ENCODE assay signal across 27 mouse cellular contexts in genomic region chr1:151259061-151259460, GRCm38 (mm10). TPM values are rescaled to one million over a fixed set of nuclear protein-coding genes. Genes with fewer than 3 reads are reported as not detected.
DNase-seq lines count a peak whose midpoint lies in the region; ATAC-seq and TF ChIP-seq lines count a peak whose summit lies in the region.
"Had no signal": no experiment of that assay in that cellular context is flagged by ENCODE, and none has a peak within 500 bp of the region (broad histone marks: within the 10 kb centered on the region; RNA-seq: fewer than 3 reads in every experiment).

No protein-coding gene starts in this region.

- H3K27me3 ChIP-seq in lung, postnatal 0 days (replicated peaks; ENCODE audit: insufficient read depth, low read length): no peaks in the 10 kb centered on the region
- H3K27me3 ChIP-seq in MEL (ENCODE audit: control insufficient read depth in 1 of 2, insufficient read depth in 2 of 2, low read length in 2 of 2): no peaks in the 10 kb centered on the region; a peak in 1 of 4 replicates
- no peaks in the 10 kb centered on the region for H3K27me3 ChIP-seq in stomach, postnatal 0 days (ENCODE audit: control insufficient read depth, insufficient read depth, low read length)
- H3K27me3 ChIP-seq: embryonic facial prominence, embryonic 15.5 days; forebrain, embryonic 15.5 days; heart, embryonic 15.5 days; hindbrain, embryonic 13.5 days had no signal

- TF ChIP-seq POLR2A in MEL (IDR thresholded peaks at IDR 0.05; ENCODE audit: control insufficient read depth in 1 of 2, insufficient read depth in 1 of 2, low read depth in 1 of 2, low read length in 2 of 2, poor library complexity in 1 of 2): no peak

- no peak for DNase-seq in frontal cortex, postnatal 10 days (ENCODE audit: low spot score in 2 of 2)
- peak; percentile 51 for DNase-seq in lung, postnatal 0 days (ENCODE audit: low spot score)
- no peak for DNase-seq in lung, postnatal 14 days
- DNase-seq in MEL (ENCODE audit: low read depth, low spot score): peak; percentile 20
- peak; percentile 19 for DNase-seq in stomach, postnatal 0 days (ENCODE audit: low spot score)
- no peak for DNase-seq in right cerebral cortex, postnatal 36 days (ENCODE audit: low spot score in 2 of 2)
- no peak for DNase-seq in adrenal gland, adult (ENCODE audit: inconsistent age in 2 of 2, low spot score in 1 of 2)
- DNase-seq: adrenal gland, postnatal 25 days; cerebellum, adult 2 months; cerebellum, postnatal 10 days; gastrocnemius, adult 2 months; gastrocnemius, postnatal 25 days; heart, postnatal 14 days had no signal

- H3K9ac ChIP-seq in lung, postnatal 0 days (replicated peaks; ENCODE audit: low read depth): no peak overlapping the region
- no peak overlapping the region for H3K9ac ChIP-seq in MEL (ENCODE audit: control insufficient read depth, low read depth, low read length, poor library complexity, severe bottlenecking)
- H3K9ac ChIP-seq in stomach, postnatal 0 days (ENCODE audit: low read length): no peak overlapping the region
- H3K9ac ChIP-seq: embryonic facial prominence, embryonic 15.5 days; forebrain, embryonic 15.5 days; heart, embryonic 15.5 days; hindbrain, embryonic 13.5 days had no signal

- H3K36me3 ChIP-seq in lung, postnatal 0 days (ENCODE audit: insufficient read depth, low read length): no peaks in the 10 kb centered on the region
- H3K36me3 ChIP-seq in MEL (ENCODE audit: control insufficient read depth in 1 of 2, insufficient read depth in 2 of 2, low read length in 2 of 2): peaks cover 0 to 5% of the 10 kb centered on the region in 2 experiments; a peak in 1 of 4 replicates
- no peaks in the 10 kb centered on the region for H3K36me3 ChIP-seq in stomach, postnatal 0 days (ENCODE audit: control insufficient read depth, insufficient read depth, low read length)
- H3K36me3 ChIP-seq: embryonic facial prominence, embryonic 15.5 days; forebrain, embryonic 15.5 days; G1E; heart, embryonic 15.5 days; hindbrain, embryonic 13.5 days had no signal

- no peak for TF ChIP-seq CTCF in lung, postnatal 0 days (IDR thresholded peaks at IDR 0.05)
- TF ChIP-seq CTCF in MEL (IDR thresholded peaks at IDR 0.05 in 2 of 3, conservative IDR thresholded peaks at IDR 0.05 in 1 of 3; ENCODE audit: control insufficient read depth in 1 of 3, insufficient read depth in 1 of 3, low read depth in 2 of 3, low read length in 3 of 3, poor library complexity in 1 of 3, severe bottlenecking in 1 of 3): no peak
- TF ChIP-seq CTCF in stomach, postnatal 0 days (IDR thresholded peaks at IDR 0.05; ENCODE audit: low read depth): no peak

- 43% methylated on average over 8 of the region's 8 CpGs for WGBS in lung, postnatal 0 days
- WGBS in stomach, postnatal 0 days: 57% methylated on average over 8 of the region's 8 CpGs

- H3K4me3 ChIP-seq in lung, postnatal 0 days (ENCODE audit: low read depth, low read length): no peak overlapping the region
- H3K4me3 ChIP-seq in MEL (ENCODE audit: control insufficient read depth in 1 of 2, insufficient read depth in 1 of 2, low read depth in 2 of 2, low read length in 2 of 2): peak overlapping the region; percentile 31 to 52
- no peak overlapping the region for H3K4me3 ChIP-seq in stomach, postnatal 0 days (ENCODE audit: low read depth, low read length)
- H3K4me3 ChIP-seq: embryonic facial prominence, embryonic 15.5 days; erythroblast, embryonic 14.5 days; forebrain, embryonic 15.5 days; gastrocnemius, adult 2 months; heart, embryonic 15.5 days; hindbrain, embryonic 13.5 days had no signal

- no peaks in the 10 kb centered on the region for H3K9me3 ChIP-seq in lung, postnatal 0 days (ENCODE audit: low read length)
- H3K9me3 ChIP-seq in MEL (replicated peaks; ENCODE audit: insufficient read depth, low read length): no peaks in the 10 kb centered on the region
- H3K9me3 ChIP-seq in stomach, postnatal 0 days (ENCODE audit: control insufficient read depth, low read length): no peaks in the 10 kb centered on the region
- H3K9me3 ChIP-seq: embryonic facial prominence, embryonic 15.5 days; forebrain, embryonic 15.5 days; G1E; heart, embryonic 15.5 days; hindbrain, embryonic 13.5 days had no signal

- no peak for TF ChIP-seq RAD21 in MEL (IDR thresholded peaks at IDR 0.05; ENCODE audit: low read depth, low read length)

- no peaks in the 10 kb centered on the region for H3K79me2 ChIP-seq in MEL (ENCODE audit: control insufficient read depth, insufficient read depth, low read length, poor library complexity)

- no peak overlapping the region for H3K4me2 ChIP-seq in lung, postnatal 0 days (replicated peaks; ENCODE audit: low read depth, low read length)
- peak overlapping the region; percentile 17; the same call in 1 of the 2 replicates for H3K4me2 ChIP-seq in stomach, postnatal 0 days (replicated peaks; ENCODE audit: low read depth)
- H3K4me2 ChIP-seq: embryonic facial prominence, embryonic 15.5 days; forebrain, embryonic 15.5 days; heart, embryonic 15.5 days; hindbrain, embryonic 13.5 days had no signal

- ATAC-seq in frontal cortex, adult (ENCODE audit: low TSS enrichment): peak; percentile 56
- ATAC-seq in lung, postnatal 0 days: peak; percentile 73
- ATAC-seq in stomach, postnatal 0 days (ENCODE audit: low FRiP score, low TSS enrichment): no peak
- ATAC-seq: activated CD4-positive, CD25-positive, alpha-beta regulatory T cell, adult 4 months; forebrain, embryonic 15.5 days; hindbrain, postnatal 0 days had no signal

- H3K4me1 ChIP-seq in lung, postnatal 0 days (ENCODE audit: insufficient read depth, low read depth, low read length): no peaks in the 10 kb centered on the region
- H3K4me1 ChIP-seq in MEL (ENCODE audit: control insufficient read depth in 1 of 2, insufficient read depth in 2 of 2, low read length in 2 of 2): peaks cover 2 to 15% of the 10 kb centered on the region in 2 experiments
- H3K4me1 ChIP-seq in stomach, postnatal 0 days (replicated peaks; ENCODE audit: control insufficient read depth, insufficient read depth): 0 out of 2 replicates have a peak, but pooled peaks cover 2% of the 10 kb centered on the region

- no peak overlapping the region for H3K27ac ChIP-seq in lung, postnatal 0 days (ENCODE audit: low read length)
- H3K27ac ChIP-seq in MEL (ENCODE audit: control insufficient read depth, low read depth, low read length): no peak overlapping the region
- H3K27ac ChIP-seq in stomach, postnatal 0 days (replicated peaks): no peak overlapping the region
- H3K27ac ChIP-seq: embryonic facial prominence, embryonic 15.5 days; forebrain, embryonic 15.5 days; gastrocnemius, adult 2 months; heart, embryonic 15.5 days; hindbrain, embryonic 13.5 days; hindbrain, postnatal 0 days had no signal

- peak; percentile 47; the same call in 1 of the 2 replicates for TF ChIP-seq EP300 in lung, postnatal 0 days (IDR thresholded peaks at IDR 0.05)
- no peak for TF ChIP-seq EP300 in MEL (IDR thresholded peaks at IDR 0.05; ENCODE audit: low read depth in 1 of 2, low read length in 2 of 2)
- TF ChIP-seq EP300 in stomach, postnatal 0 days (optimal IDR thresholded peaks at IDR 0.05): no peak

TF ChIP-seq in MEL, 35 proteins besides CTCF, POLR2A, EP300 and RAD21:
- TF ChIP-seq SIN3A (IDR thresholded peaks at IDR 0.05; ENCODE audit: low read length) (0 out of 2 replicates have a peak, but pooled peaks have one; percentile 20), MEF2A (IDR thresholded peaks at IDR 0.05; ENCODE audit: extremely low read depth, insufficient replicate concordance, low read depth, low read length, poor library complexity, severe bottlenecking) (no peak)

RNA-seq across cellular contexts. Expression of gene Gm47996, which starts 49.1 kb away (rescaled TPM):
- polyA plus RNA-seq in lung, postnatal 0 days (2015; fragmentation: Nextera tagmentation; extraction: Ambion mirVana): not detected in 2 replicates
- total RNA-seq in MEL (2012; rRNA removed): not detected in 2 replicates
- not detected for polyA plus RNA-seq in MEL (2012; ENCODE audit: insufficient read depth in 1 of 2, insufficient read length in 2 of 2, low read depth in 1 of 2, low replicate concordance in 2 of 2, missing spikeins in 1 of 2)
- polyA plus RNA-seq in stomach, postnatal 0 days (2015; fragmentation: Nextera tagmentation; extraction: Ambion mirVana): not detected in 2 replicates
- total RNA-seq: adrenal gland, adult 2 months; adrenal gland, postnatal 25 days; heart, postnatal 14 days; hindbrain, postnatal 0 days had no signal
- polyA plus RNA-seq: activated CD4-positive, CD25-positive, alpha-beta regulatory T cell, adult 4 months; adrenal gland, adult 2 months; cerebellum, adult 2 months; embryonic facial prominence, embryonic 11.5 days; embryonic facial prominence, embryonic 15.5 days; erythroblast, embryonic 14.5 days; forebrain, embryonic 11.5 days; forebrain, embryonic 15.5 days; heart, embryonic 15.5 days; hindbrain, embryonic 13.5 days; hindbrain, postnatal 0 days; intestine, embryonic 14.5 days had no signal

RNA-seq across cellular contexts. Expression of gene 3110040M04Rik, which starts 55.1 kb away (rescaled TPM):
- polyA plus RNA-seq in lung, postnatal 0 days (2015; fragmentation: Nextera tagmentation; extraction: Ambion mirVana): 0.15 TPM in 1 of 2 replicates, not detected in the other
- total RNA-seq in MEL (2012; rRNA removed): 0.19 TPM in 1 of 2 replicates, not detected in the other
- polyA plus RNA-seq in MEL (2012; ENCODE audit: insufficient read depth in 1 of 2, insufficient read length in 2 of 2, low read depth in 1 of 2, low replicate concordance in 2 of 2, missing spikeins in 1 of 2): under 1 TPM in 1 of 2 experiments, not detected in 1; 0.25 TPM
- polyA plus RNA-seq in stomach, postnatal 0 days (2015; fragmentation: Nextera tagmentation; extraction: Ambion mirVana): not detected in 2 replicates
- total RNA-seq: adrenal gland, adult 2 months; adrenal gland, postnatal 25 days; gastrocnemius, postnatal 25 days; heart, postnatal 14 days; hematopoietic stem cell, adult 5-6 weeks; hindbrain, postnatal 0 days had no signal
- polyA plus RNA-seq: activated CD4-positive, CD25-positive, alpha-beta regulatory T cell, adult 4 months; adrenal gland, adult 2 months; cerebellum, adult 2 months; embryonic facial prominence, embryonic 11.5 days; embryonic facial prominence, embryonic 15.5 days; forebrain, embryonic 11.5 days; forebrain, embryonic 15.5 days; heart, embryonic 15.5 days; hindbrain, embryonic 13.5 days; hindbrain, postnatal 0 days had no signal

Comparison
In these comparisons a context has a peak if more than half of its experiments do, and no peak if none do; other contexts are left out.
1. DNase-seq: peak in lung, postnatal 0 days (single experiment), MEL (single experiment) and stomach, postnatal 0 days (single experiment); none in frontal cortex, postnatal 10 days (0 of 2), lung, postnatal 14 days (single experiment), right cerebral cortex, postnatal 36 days (0 of 2) and adrenal gland, adult (0 of 2).
2. H3K4me3 ChIP-seq: peak in MEL (2 of 2); none in lung, postnatal 0 days (single experiment) and stomach, postnatal 0 days (single experiment).